Mouse (Mus musculus) spleen, adult 18-20 months (tissue): ENCODE measurements at regions not wholly inside any gene's neighbourhood (a gene's known extent, or its start where the extent isn't known, plus 50 kb on each side); places are given as distances from the start of the nearest gene placed in this dataset.

Experiments used
- DNase-seq, 2 experiments: peaks; one replicate each; pipeline ENCODE4 v3.0.0; 2022; ENCODE audit warnings: mixed read lengths in 2 of 2

GRCm38 (mm10) chr3:83699751-83700150, 66.4 kb upstream of the Sfrp2 start:
- no peak for DNase-seq

GRCm38 (mm10) chr3:83701075-83701474, 65.0 kb upstream of the Sfrp2 start:
- DNase-seq, result peak in 1 of 2 experiments; percentile 35

- DNase-seq, result no peak
These were observed 61.6 kb upstream of the Sfrp2 start for GRCm38 (mm10) chr3:83704559-83704958.

DNA sequence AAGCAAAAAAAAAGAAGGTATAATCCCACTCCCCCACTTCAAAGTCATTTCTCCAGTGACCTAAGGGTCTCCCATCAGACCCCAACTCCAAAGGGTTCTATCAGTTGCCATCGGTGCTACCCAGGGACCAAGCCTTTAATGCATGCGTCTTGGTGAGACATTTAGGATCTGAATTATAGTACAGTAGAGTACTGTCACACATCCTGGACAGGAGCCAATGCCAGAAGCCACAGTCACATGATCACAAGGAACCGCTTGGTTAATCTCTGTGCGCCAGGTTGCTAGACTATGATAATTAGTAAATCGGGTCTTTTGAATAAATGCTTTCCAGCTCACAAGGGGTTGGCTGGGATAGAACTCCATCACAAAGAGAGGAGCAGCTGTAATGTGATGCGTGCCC, 60.9 kb upstream of the Sfrp2 start:
- no peak for DNase-seq

DNA sequence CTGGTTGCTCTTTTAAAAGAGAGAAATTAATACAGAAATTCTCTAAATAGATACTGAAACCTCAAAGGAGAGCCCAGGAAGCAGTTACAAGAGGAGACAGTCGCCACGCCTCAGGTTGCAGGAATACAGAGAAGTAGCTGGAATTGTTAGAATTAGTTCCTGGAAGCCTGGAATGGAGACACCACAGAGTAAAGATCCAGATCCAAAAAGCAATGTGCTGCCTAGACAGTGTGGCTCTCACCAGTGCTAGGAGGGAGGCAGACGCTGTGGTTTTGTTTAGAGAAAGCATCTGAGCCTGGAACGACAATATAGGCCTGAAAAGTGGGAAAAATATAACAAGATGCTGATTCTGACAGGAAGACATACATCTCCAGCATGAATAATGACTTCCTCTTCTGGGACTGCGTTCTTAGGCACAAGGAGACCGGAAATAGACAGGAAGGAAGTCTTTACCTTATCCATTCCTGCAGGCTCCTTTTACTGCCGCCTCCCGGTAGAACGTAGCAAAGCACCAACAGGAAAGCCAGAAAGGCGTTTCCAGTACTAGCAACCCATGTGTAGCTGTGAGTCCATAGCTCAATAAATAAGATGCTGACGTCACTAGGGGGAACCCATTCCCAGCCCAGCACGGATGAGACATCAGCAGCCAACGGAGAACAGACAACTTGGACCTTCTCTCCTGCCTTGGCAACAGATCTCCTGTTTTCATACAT, 59.4 kb upstream of the Sfrp2 start:
- DNase-seq, result peak in 1 of 2 experiments; percentile 4

DNA sequence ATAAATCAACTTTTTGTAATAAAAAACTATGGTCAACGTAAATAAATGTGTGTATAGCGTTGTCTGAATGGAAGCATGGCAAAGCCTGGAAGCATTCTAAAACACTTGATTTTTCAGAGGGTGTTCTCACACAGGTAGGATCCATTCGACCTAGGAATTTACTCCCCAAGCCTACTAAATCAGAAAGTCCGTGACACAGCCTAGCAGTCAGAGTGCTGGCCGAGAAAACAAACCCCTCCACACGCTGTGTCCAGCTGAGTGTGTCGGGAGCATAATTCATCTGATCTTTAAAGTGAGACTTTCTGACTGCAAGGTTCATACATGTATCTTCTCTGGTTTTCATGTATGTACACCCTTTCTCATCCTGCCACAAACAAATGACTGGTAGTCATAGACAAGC, 58.8 kb upstream of the Sfrp2 start:
- no peak for DNase-seq

DNA sequence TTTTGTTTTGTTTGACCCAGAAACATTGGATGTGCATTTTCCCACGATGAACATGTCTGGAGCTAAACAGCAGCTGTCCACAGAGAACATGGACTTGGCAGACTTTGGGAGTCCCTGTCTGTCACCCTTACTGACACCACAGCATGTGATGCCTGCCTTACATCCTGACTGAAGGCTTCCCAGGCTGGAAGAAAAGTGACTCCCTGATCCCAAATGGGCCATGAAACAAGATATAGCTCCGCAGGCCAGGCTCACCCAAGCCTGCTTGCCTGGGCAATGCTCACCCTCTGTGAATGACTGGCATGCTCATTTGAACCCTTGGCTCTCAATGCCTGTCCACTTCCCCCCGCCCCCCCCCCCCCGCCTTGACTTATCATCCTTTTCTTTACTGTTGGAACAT, 57.1 kb upstream of the Sfrp2 start:
- no peak for DNase-seq

- DNase-seq, result no peak
These were observed 56.6 kb upstream of the Sfrp2 start for GRCm38 (mm10) chr3:83709531-83709930.

- no peak for DNase-seq
These were observed 55.1 kb upstream of the Sfrp2 start for GRCm38 (mm10) chr3:83710995-83711541.

- DNase-seq, result no peak
These were observed 53.8 kb upstream of the Sfrp2 start for GRCm38 (mm10) chr3:83712355-83712754.

- no peak for DNase-seq
These were observed 51.5 kb upstream of the Sfrp2 start for GRCm38 (mm10) chr3:83714572-83714971.
